Mouse (Mus musculus) embryonic fibroblast, embryonic 13.5 days (primary cell): ENCODE results near the gene Cdk5rap2.

Experiments
- CTCF ChIP-seq: IDR thresholded peaks from 2 replicates; pipeline ENCODE4 v1.5.1; 2011; ENCODE audit warnings: mild to moderate bottlenecking, control low read depth, low read length, moderate library complexity, borderline replicate concordance; ENCODE audit not compliant: insufficient read depth
- POLR2A ChIP-seq: IDR thresholded peaks from 2 replicates; pipeline ENCODE4 v1.6.1; 2011; ENCODE audit warnings: low read depth, mild to moderate bottlenecking, control low read depth, low read length, moderate library complexity

GRCm38 (mm10) chr4:70278057-70278456 lies 132.2 kb downstream of the Cdk5rap2 start:
- TF ChIP-seq CTCF (no peak), POLR2A (no peak)
